Mouse (Mus musculus) heart, adult 8-10 months (tissue): ENCODE data around the gene Dpysl4. TPM values are rescaled to one million over a fixed set of nuclear protein-coding genes. Genes with fewer than 3 reads are reported as not detected.

Experiments used
- DNase-seq: peaks from one replicate; pipeline ENCODE4 v3.0.0; 2022; ENCODE audit warnings: low spot score
- total RNA-seq, 4 experiments: library from RNA; stranded (reverse); gene quantifications; 2 replicates each; pipeline ENCODE4 v1.2.4; 2022

Dpysl4 gene
- total RNA-seq, 4 experiments from 2014 or later: 4.1 to 6.3 (median 4.9) TPM

GRCm38 (mm10) chr7:139149373-139149772, 63.6 kb downstream of the Dpysl4 start:
- no peak for DNase-seq

GRCm38 (mm10) chr7:139151116-139151515, 65.3 kb downstream of the Dpysl4 start:
- DNase-seq: no peak

Other genes starting within 250 kb of the Dpysl4 start
- 10 to 100 TPM; 35.5 to 40.4 (median 37.9) TPM for gene Ppp2r2d, start 239.9 kb upstream of the Dpysl4 start, total RNA-seq
- 10 to 100 TPM; 16.6 to 26.6 (median 20.8) TPM for gene Mapk1ip1, start 239.7 kb upstream of the Dpysl4 start, total RNA-seq
- 100 to 1,000 TPM; 229 to 488 (median 281) TPM for gene Bnip3, start 176.5 kb upstream of the Dpysl4 start, total RNA-seq
- gene Jakmip3, start 145.3 kb upstream of the Dpysl4 start, total RNA-seq: under 1 TPM; 0.14 to 0.47 (median 0.22) TPM
- gene Lrrc27, start 127.0 kb downstream of the Dpysl4 start, total RNA-seq: 10 to 100 TPM; 15.6 to 18.8 (median 16.4) TPM
- under 1 TPM; 0.41 to 0.92 (median 0.43) TPM for gene Stk32c, start 127.3 kb downstream of the Dpysl4 start, total RNA-seq
- gene Pwwp2b, start 162.5 kb downstream of the Dpysl4 start, total RNA-seq: 10 to 100 TPM in 2 of 4 experiments, 1 to 10 TPM in 2; 8.1 to 12.5 (median 10.0) TPM